Mouse (Mus musculus) liver, postnatal 0 days (tissue): ENCODE results near the gene Ell3. TPM values are rescaled to one million over a fixed set of nuclear protein-coding genes. Genes with fewer than 3 reads are reported as not detected.

Experiments
- ATAC-seq: fragments of 200-750 bp; cut with Nextera tagmentation; 2 replicates; pipeline ENCODE4 v1.8.0; 2017; ENCODE audit warnings: mild to moderate bottlenecking, moderate library complexity
- DNase-seq: peaks from one replicate; pipeline ENCODE4 v3.0.0-alpha.2; 2016
- H3K27ac ChIP-seq: fragments of 300-500 bp; sonication (generic); 2 replicates; pipeline ENCODE4 v1.5.1; 2014; ENCODE audit warnings: antibody characterized with exemption, moderate library complexity, mild to moderate bottlenecking, low read depth
- H3K27me3 ChIP-seq: fragments of 300-500 bp; sonication (generic); 2 replicates; pipeline ENCODE4 v1.6.1; 2014; ENCODE audit warnings: low read length, control low read depth, mixed read lengths; ENCODE audit not compliant: insufficient read depth
- H3K36me3 ChIP-seq: fragments of 300-500 bp; sonication (generic); replicated peaks from 2 replicates; pipeline ENCODE4 v1.6.1; 2014; ENCODE audit warnings: mild to moderate bottlenecking, control low read depth, low read length, moderate library complexity, mixed read lengths; ENCODE audit not compliant: insufficient read depth
- H3K4me1 ChIP-seq: fragments of 300-500 bp; sonication (generic); 2 replicates; pipeline ENCODE4 v1.6.1; 2014; ENCODE audit warnings: antibody characterized with exemption, mild to moderate bottlenecking, control low read depth; ENCODE audit not compliant: insufficient read depth
- H3K4me2 ChIP-seq: fragments of 300-500 bp; sonication (generic); 2 replicates; pipeline ENCODE4 v1.6.1; 2014; ENCODE audit warnings: low read depth, mild to moderate bottlenecking, low read length, moderate library complexity, mixed read lengths
- H3K4me3 ChIP-seq: fragments of 300-500 bp; sonication (generic); 2 replicates; pipeline ENCODE4 v1.5.1; 2014; ENCODE audit warnings: low read depth, low read length
- H3K9ac ChIP-seq: fragments of 300-500 bp; sonication (generic); replicated peaks from 2 replicates; pipeline ENCODE4 v1.6.1; 2014; ENCODE audit warnings: mild to moderate bottlenecking, moderate library complexity
- H3K9me3 ChIP-seq: fragments of 300-500 bp; sonication (generic); 2 replicates; pipeline ENCODE4 v1.6.1; 2016; ENCODE audit warnings: mild to moderate bottlenecking, control low read depth, low read length, mixed read lengths
- CTCF ChIP-seq: sonication (generic); IDR thresholded peaks from 2 replicates; pipeline ENCODE4 v1.5.1; 2016; ENCODE audit warnings: antibody characterized with exemption, low read depth
- EP300 ChIP-seq: IDR thresholded peaks from 2 replicates; pipeline ENCODE4 v1.6.1; 2016; ENCODE audit warnings: antibody characterized with exemption, low read depth, mild to moderate bottlenecking
- WGBS: fragments of 180-500 bp; shearing (Covaris S2); extraction: QIAGEN DNeasy Blood & Tissue Kit; methylation state at CpG from one replicate; pipeline ENCODE4 v1.1.7; 2014; ENCODE audit not compliant: insufficient replicate concordance; 5-methylcytosine and 5-hydroxymethylcytosine counted together
- polyA plus RNA-seq: library from polyadenylated mRNA; unstranded; fragments of >200 nt; fragmentation: Nextera tagmentation; extraction: Ambion mirVana; gene quantifications from 2 replicates; pipeline ENCODE4 v1.2.1, GENCODE M21; 2015

Ell3 gene
- polyA plus RNA-seq, 1 experiment from 2014 or later: 1.9 TPM

- Histone ChIP-seq H3K4me3 (peak within 1 kb of the TSS; percentile 99), H3K4me1 (peaks cover 23% of the 10 kb centered on the region), H3K36me3 (peaks cover 22% of the 10 kb centered on the region), H3K9me3 (no peaks in the 10 kb centered on the region), H3K27me3 (no peaks in the 10 kb centered on the region), H3K4me2 (peak within 1 kb of the TSS; percentile 95), H3K9ac (peak within 1 kb of the TSS; percentile 100), H3K27ac (peak within 1 kb of the TSS; percentile 97)
- TF ChIP-seq EP300 (no peak), CTCF (no peak)
- DNase-seq: peak; percentile 100
- peak; percentile 98 for ATAC-seq
- WGBS: 3% methylated on average over 62 of the region's 74 CpGs
These were observed 4.9 kb upstream of the Ell3 start, which contains the start of gene Serf2 for GRCm38 (mm10) chr2:121448739-121449535. Gene Serf2 (plus strand): TSS chr2:121449195.

DNA sequence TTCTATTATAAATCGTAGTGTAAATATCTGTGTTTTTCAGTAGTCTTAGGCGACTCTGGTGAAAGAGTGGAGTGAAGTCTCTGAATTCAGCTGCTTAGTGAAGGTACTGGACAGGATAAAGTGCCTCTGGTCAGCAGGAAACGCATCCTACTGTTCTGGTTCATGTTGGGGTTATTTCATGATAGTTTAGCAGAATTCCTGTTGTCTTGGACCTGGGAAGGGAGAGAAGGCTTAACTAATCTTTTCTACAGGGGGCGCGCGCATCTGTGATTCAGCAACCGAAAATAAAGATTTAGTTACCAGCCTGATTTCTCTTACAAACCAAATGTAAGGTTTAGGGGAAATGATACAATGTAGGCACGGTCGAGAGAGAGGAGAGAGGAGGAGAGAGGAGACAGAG, 4.1 kb upstream of the Ell3 start:
- Histone ChIP-seq H3K4me3 (peak overlapping the region; percentile 50), H3K4me2 (peak overlapping the region; percentile 95), H3K27ac (peak overlapping the region; percentile 85), H3K36me3 (peaks cover 15% of the 10 kb centered on the region), H3K4me1 (peaks cover 25% of the 10 kb centered on the region), H3K9ac (peak overlapping the region; percentile 59), H3K9me3 (no peaks in the 10 kb centered on the region), H3K27me3 (no peaks in the 10 kb centered on the region)
- ATAC-seq: no peak
- peak; percentile 24 for DNase-seq
- peak; percentile 42 for TF ChIP-seq CTCF
- no peak for TF ChIP-seq EP300
- WGBS: 15% methylated on average over 9 of the region's 9 CpGs

DNA sequence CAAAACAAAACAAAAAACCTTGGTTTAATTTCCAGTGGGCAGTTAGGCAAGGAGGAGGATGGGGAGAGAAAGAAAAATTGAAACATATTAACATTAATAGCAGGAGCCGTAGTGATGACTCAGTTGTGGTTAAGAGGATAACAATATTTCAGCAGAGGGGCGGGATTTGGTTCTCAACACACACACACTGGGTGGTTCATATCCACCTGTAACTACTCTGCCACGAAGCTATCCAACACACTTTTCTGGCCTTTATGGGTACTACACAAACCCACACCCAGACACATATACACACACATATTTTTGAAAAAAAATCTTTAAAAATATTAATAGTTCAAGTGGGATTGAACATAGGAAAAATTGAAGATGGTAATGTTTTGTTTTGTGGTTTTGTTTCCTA, 2.9 kb upstream of the Ell3 start:
- H3K4me2 ChIP-seq: no peak overlapping the region
- DNase-seq (no peak), ATAC-seq (no peak)
- H3K4me3 ChIP-seq: no peak overlapping the region
- no peaks in the 10 kb centered on the region for H3K27me3 ChIP-seq
- peaks cover 33% of the 10 kb centered on the region for H3K4me1 ChIP-seq
- no peak overlapping the region for H3K9ac ChIP-seq
- no peaks in the 10 kb centered on the region for H3K9me3 ChIP-seq
- H3K36me3 ChIP-seq: peaks cover 6% of the 10 kb centered on the region; the same call in 1 of the 2 replicates
- TF ChIP-seq CTCF: no peak
- TF ChIP-seq EP300: no peak
- no peak overlapping the region for H3K27ac ChIP-seq
- WGBS: 59% methylated on average over 3 of the region's 3 CpGs

DNA sequence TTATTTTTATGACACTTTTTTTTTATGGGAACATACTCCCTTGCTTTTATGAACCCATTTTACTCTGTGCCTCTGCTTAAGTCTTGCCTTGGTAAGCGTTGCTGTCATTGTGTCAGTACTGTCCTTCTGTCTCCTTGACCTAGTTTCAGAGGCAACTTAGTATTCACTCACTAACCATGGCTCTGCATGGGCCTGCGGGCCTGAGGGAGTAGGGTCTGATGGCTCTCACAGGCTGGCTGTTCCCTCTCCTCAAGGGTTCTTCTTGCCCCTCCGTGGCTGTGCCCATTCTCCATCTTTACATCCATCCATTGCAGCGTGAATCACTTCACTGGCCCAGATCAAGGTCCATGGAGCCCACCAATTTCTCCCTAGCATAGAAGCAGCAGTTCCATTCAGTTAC, 2.4 kb upstream of the Ell3 start:
- Histone ChIP-seq H3K36me3 (peaks cover 4% of the 10 kb centered on the region; the same call in 1 of the 2 replicates), H3K4me3 (no peak overlapping the region), H3K4me1 (peaks cover 37% of the 10 kb centered on the region), H3K9me3 (no peaks in the 10 kb centered on the region), H3K9ac (no peak overlapping the region), H3K27ac (no peak overlapping the region), H3K27me3 (no peaks in the 10 kb centered on the region), H3K4me2 (no peak overlapping the region)
- TF ChIP-seq CTCF (no peak), EP300 (no peak)
- no peak for DNase-seq
- 79% methylated on average over 4 of the region's 4 CpGs for WGBS
- ATAC-seq: no peak

DNA sequence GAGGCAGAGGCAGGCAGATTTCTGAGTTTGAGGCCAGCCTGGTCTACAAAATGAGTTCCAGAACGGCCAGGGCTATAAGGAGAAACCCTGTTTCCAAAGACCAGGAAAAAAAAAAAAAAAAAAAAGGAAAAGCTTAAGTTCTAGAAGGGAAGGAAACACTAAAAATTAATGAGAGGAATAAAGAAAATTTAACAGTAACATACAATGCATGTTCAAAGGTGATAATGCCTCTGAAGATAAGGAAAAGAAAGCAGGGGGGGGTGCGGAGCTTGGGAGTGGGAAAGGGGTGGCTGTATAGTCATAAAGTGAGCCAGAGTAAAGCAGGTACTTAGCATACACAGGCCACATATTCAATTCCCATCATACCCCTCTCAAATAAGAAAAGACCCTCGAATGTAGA, 1.0 kb upstream of the Ell3 start:
- no peaks in the 10 kb centered on the region for H3K27me3 ChIP-seq
- DNase-seq (no peak), ATAC-seq (no peak)
- no peak overlapping the region for H3K4me2 ChIP-seq
- no peak overlapping the region for H3K4me3 ChIP-seq
- TF ChIP-seq EP300 (no peak), CTCF (no peak)
- peaks cover 32% of the 10 kb centered on the region for H3K4me1 ChIP-seq
- H3K9ac ChIP-seq: no peak overlapping the region
- WGBS: 71% methylated on average over 3 of the region's 3 CpGs
- no peaks in the 10 kb centered on the region for H3K36me3 ChIP-seq
- H3K27ac ChIP-seq: no peak overlapping the region
- no peaks in the 10 kb centered on the region for H3K9me3 ChIP-seq

GRCm38 (mm10) chr2:121443068-121443349, 1.1 kb downstream of the Ell3 start:
- peak overlapping the region; percentile 98 for H3K4me2 ChIP-seq
- H3K4me1 ChIP-seq: peaks cover 28% of the 10 kb centered on the region
- TF ChIP-seq CTCF: no peak
- no peak for TF ChIP-seq EP300
- no peaks in the 10 kb centered on the region for H3K9me3 ChIP-seq
- no peak for DNase-seq
- H3K4me3 ChIP-seq: peak overlapping the region; percentile 60
- peak; percentile 38 for ATAC-seq
- 11% methylated on average over 8 of the region's 8 CpGs for WGBS
- no peaks in the 10 kb centered on the region for H3K27me3 ChIP-seq
- H3K27ac ChIP-seq: peak overlapping the region; percentile 57; the same call in 1 of the 2 replicates
- H3K9ac ChIP-seq: peak overlapping the region; percentile 56
- H3K36me3 ChIP-seq: peaks cover 11% of the 10 kb centered on the region
